ENCODE assay signal across 8 mouse cellular contexts in the genomic region with DNA sequence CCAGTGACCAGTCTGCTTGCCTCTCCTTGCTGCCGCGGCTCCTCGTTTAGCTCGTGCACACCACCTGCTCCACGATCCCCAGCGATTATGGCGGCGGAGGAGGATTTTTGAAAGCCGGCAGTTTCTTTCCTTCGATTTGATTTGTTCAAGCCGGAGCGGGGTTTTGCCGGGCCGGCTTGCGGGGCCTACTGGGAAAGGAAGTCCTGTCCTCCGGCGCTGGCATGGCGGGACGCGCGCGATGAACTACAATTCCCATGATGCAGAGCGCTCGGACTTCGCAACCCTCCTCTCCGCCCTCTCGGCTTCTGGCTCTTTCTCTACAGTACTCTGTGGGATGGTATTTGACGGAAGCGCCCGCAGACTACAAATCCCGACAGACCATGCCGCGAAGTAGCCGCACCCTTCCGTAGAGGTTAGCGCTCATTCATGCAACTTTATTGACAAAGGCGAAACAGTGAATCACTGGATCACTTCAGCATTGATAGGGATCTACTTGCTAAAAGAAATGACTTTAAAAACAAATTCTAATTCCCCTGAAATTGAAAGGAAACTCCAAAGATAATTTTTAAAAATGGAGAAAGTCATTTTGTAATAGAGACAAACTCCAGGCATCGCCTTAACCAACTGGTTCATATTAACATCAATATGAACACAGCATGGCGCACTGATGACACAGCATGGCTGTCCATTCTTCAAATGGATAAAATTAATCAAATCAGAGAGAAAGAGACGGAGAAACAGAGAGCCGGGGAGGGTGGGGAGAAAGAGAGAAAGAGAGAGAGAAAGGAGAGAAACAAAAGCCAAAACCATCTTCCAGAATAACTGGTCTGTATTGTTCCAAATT. TPM values are rescaled to one million over a fixed set of nuclear protein-coding genes. Genes with fewer than 3 reads are reported as not detected.
DNase-seq lines count a peak whose midpoint lies in the region; ATAC-seq and TF ChIP-seq lines count a peak whose summit lies in the region.

No protein-coding gene starts in this region.

- peaks cover 42% of the 10 kb centered on the region for H3K79me2 ChIP-seq in MEL (ENCODE audit: control insufficient read depth, insufficient read depth, low read length, poor library complexity)

- WGBS in cerebellum, adult 2 months, result 4% methylated on average over 41 of the region's 41 CpGs
- WGBS in forebrain, postnatal 0 days, result 4% methylated on average over 41 of the region's 41 CpGs
- WGBS in lung, embryonic 15.5 days, result 5% methylated on average over 41 of the region's 41 CpGs

- TF ChIP-seq RAD21 in MEL (IDR thresholded peaks at IDR 0.05; ENCODE audit: low read depth, low read length), result no peak

- peak in 1 of 2 experiments; percentile 93; a peak in 2 of 4 replicates for TF ChIP-seq POLR2A in MEL (IDR thresholded peaks at IDR 0.05; ENCODE audit: control insufficient read depth in 1 of 2, insufficient read depth in 1 of 2, low read depth in 1 of 2, low read length in 2 of 2, poor library complexity in 1 of 2)
- TF ChIP-seq POLR2A in cerebellum, adult 2 months (IDR thresholded peaks at IDR 0.05; ENCODE audit: borderline replicate concordance, insufficient read depth, low read length), result peak; percentile 55; the same call in 1 of the 2 replicates

- peaks cover 0 to 3% of the 10 kb centered on the region in 2 experiments; a peak in 1 of 4 replicates for H3K4me1 ChIP-seq in MEL (ENCODE audit: control insufficient read depth in 1 of 2, insufficient read depth in 2 of 2, low read length in 2 of 2)
- H3K4me1 ChIP-seq in cerebellum, adult 2 months (ENCODE audit: control insufficient read depth, insufficient read depth, low read length), result no peaks in the 10 kb centered on the region
- H3K4me1 ChIP-seq in forebrain, postnatal 0 days (ENCODE audit: insufficient read depth), result peaks cover 10% of the 10 kb centered on the region
- H3K4me1 ChIP-seq in lung, embryonic 15.5 days, result peaks cover 16% of the 10 kb centered on the region

- H3K27me3 ChIP-seq in MEL (ENCODE audit: control insufficient read depth in 1 of 2, insufficient read depth in 2 of 2, low read length in 2 of 2), result no peaks in the 10 kb centered on the region
- no peaks in the 10 kb centered on the region for H3K27me3 ChIP-seq in cerebellum, adult 2 months (ENCODE audit: control insufficient read depth, insufficient read depth, low read length)
- H3K27me3 ChIP-seq in forebrain, postnatal 0 days (ENCODE audit: insufficient read depth, low read length), result no peaks in the 10 kb centered on the region
- no peaks in the 10 kb centered on the region for H3K27me3 ChIP-seq in lung, embryonic 15.5 days

- peak in 1 of 2 experiments; percentile 38; a peak in 1 of 4 replicates for TF ChIP-seq EP300 in MEL (IDR thresholded peaks at IDR 0.05; ENCODE audit: low read depth in 1 of 2, low read length in 2 of 2)

- H3K9ac ChIP-seq in MEL (ENCODE audit: control insufficient read depth, low read depth, low read length, poor library complexity, severe bottlenecking), result peak overlapping the region; percentile 86
- peak overlapping the region; percentile 75 for H3K9ac ChIP-seq in forebrain, postnatal 0 days
- peak overlapping the region; percentile 86 for H3K9ac ChIP-seq in lung, embryonic 15.5 days

- TF ChIP-seq CTCF in MEL (IDR thresholded peaks at IDR 0.05 in 2 of 3, conservative IDR thresholded peaks at IDR 0.05 in 1 of 3; ENCODE audit: control insufficient read depth in 1 of 3, insufficient read depth in 1 of 3, low read depth in 2 of 3, low read length in 3 of 3, poor library complexity in 1 of 3, severe bottlenecking in 1 of 3), result no peak
- no peak for TF ChIP-seq CTCF in cerebellum, adult 2 months (IDR thresholded peaks at IDR 0.05; ENCODE audit: borderline replicate concordance, insufficient read depth, low read depth, low read length)
- no peak for TF ChIP-seq CTCF in forebrain, postnatal 0 days (IDR thresholded peaks at IDR 0.05; ENCODE audit: low read depth)

- peak overlapping the region; percentile 65 to 83 for H3K4me3 ChIP-seq in MEL (ENCODE audit: control insufficient read depth in 1 of 2, insufficient read depth in 1 of 2, low read depth in 2 of 2, low read length in 2 of 2)
- peak overlapping the region; percentile 83 for H3K4me3 ChIP-seq in cerebellum, adult 2 months (replicated peaks; ENCODE audit: insufficient read depth, low read depth, low read length)
- peak overlapping the region; percentile 93 for H3K4me3 ChIP-seq in forebrain, postnatal 0 days (ENCODE audit: low read depth, low read length)
- H3K4me3 ChIP-seq in lung, embryonic 15.5 days, result peak overlapping the region; percentile 68

- H3K27ac ChIP-seq in MEL (ENCODE audit: control insufficient read depth, low read depth, low read length), result peak overlapping the region; percentile 63
- H3K27ac ChIP-seq in cerebellum, adult 2 months (ENCODE audit: insufficient read depth, low read length), result 0 out of 2 replicates have a peak overlapping the region, but pooled peaks have one; percentile 16
- H3K27ac ChIP-seq in forebrain, postnatal 0 days (ENCODE audit: low read depth, low read length), result peak overlapping the region; percentile 73; the same call in 1 of the 2 replicates
- H3K27ac ChIP-seq in lung, embryonic 15.5 days, result peak overlapping the region; percentile 68

- ATAC-seq in forebrain, postnatal 0 days, result peak; percentile 99
- peak; percentile 99 for ATAC-seq in lung, embryonic 15.5 days (ENCODE audit: borderline replicate concordance, extremely low read depth, low FRiP score, low TSS enrichment)

- DNase-seq in MEL (ENCODE audit: low read depth, low spot score), result peak; percentile 99
- peak; percentile 98 to 100 for DNase-seq in cerebellum, adult 2 months
- DNase-seq in forebrain, postnatal 0 days, result peak; percentile 99
- peak; percentile 97 for DNase-seq in heart, postnatal 4 days
- DNase-seq in layer of hippocampus, adult 8-10 months (ENCODE audit: low spot score in 2 of 2), result peak; percentile 99
- peak; percentile 98 for DNase-seq in ovary, adult 18-20 months (ENCODE audit: low spot score)
- peak; percentile 99 for DNase-seq in thymus, postnatal 0 days (ENCODE audit: low spot score)

- H3K9me3 ChIP-seq in MEL (replicated peaks; ENCODE audit: insufficient read depth, low read length), result no peaks in the 10 kb centered on the region
- no peaks in the 10 kb centered on the region for H3K9me3 ChIP-seq in forebrain, postnatal 0 days (ENCODE audit: low read length)
- H3K9me3 ChIP-seq in lung, embryonic 15.5 days, result no peaks in the 10 kb centered on the region

- H3K36me3 ChIP-seq in MEL (ENCODE audit: control insufficient read depth in 1 of 2, insufficient read depth in 2 of 2, low read length in 2 of 2), result peaks cover 11 to 22% of the 10 kb centered on the region in 2 experiments
- H3K36me3 ChIP-seq in forebrain, postnatal 0 days (ENCODE audit: insufficient read depth), result 0 out of 2 replicates have a peak, but pooled peaks cover 2% of the 10 kb centered on the region
- 0 out of 2 replicates have a peak, but pooled peaks cover 3% of the 10 kb centered on the region for H3K36me3 ChIP-seq in lung, embryonic 15.5 days

- H3K4me2 ChIP-seq in forebrain, postnatal 0 days (ENCODE audit: low read depth), result peak overlapping the region; percentile 91
- peak overlapping the region; percentile 80 for H3K4me2 ChIP-seq in lung, embryonic 15.5 days

TF ChIP-seq in MEL, 35 proteins besides CTCF, POLR2A, EP300 and RAD21 (continues in another document):
- no peak for TF ChIP-seq MAFK (IDR thresholded peaks at IDR 0.05; ENCODE audit: borderline replicate concordance, low read depth, low read length)
- TF ChIP-seq RCOR1 (IDR thresholded peaks at IDR 0.05; ENCODE audit: low read depth, low read length), result no peak
- TF ChIP-seq HCFC1 (IDR thresholded peaks at IDR 0.05; ENCODE audit: low read depth, low read length), result peak; percentile 100
- peak; percentile 88 for TF ChIP-seq MXI1 (IDR thresholded peaks at IDR 0.05; ENCODE audit: low read depth, low read length)

RNA-seq across cellular contexts. Expression of a gene that starts 14.8 kb away (rescaled TPM):
- 16.9 and 18.2 TPM in 2 replicates for total RNA-seq in MEL (2012; rRNA removed)
- polyA plus RNA-seq in MEL (2012; ENCODE audit: insufficient read depth in 1 of 2, insufficient read length in 2 of 2, low read depth in 1 of 2, low replicate concordance in 2 of 2, missing spikeins in 1 of 2), result 100 to 1,000 TPM in 1 of 2 experiments, 10 to 100 TPM in 1; 41.5 to 108 TPM
- 67.0 and 72.1 TPM in 2 replicates for polyA plus RNA-seq in cerebellum, adult 2 months (2012; rRNA removed)
- total RNA-seq in forebrain, postnatal 0 days (2014; rRNA removed), result 121 and 131 TPM in 2 replicates
- 38.6 and 41.3 TPM in 2 replicates for polyA plus RNA-seq in forebrain, postnatal 0 days (2015; fragmentation: Nextera tagmentation; extraction: Ambion mirVana)
- total RNA-seq in heart, postnatal 4 days (2021), result 10 to 100 TPM; 78.6 to 88.9 TPM
- 100 to 1,000 TPM; 123 to 147 (median 135) TPM for total RNA-seq in layer of hippocampus, adult 8-10 months (2022)
- 30.4 and 30.7 TPM in 2 replicates for polyA plus RNA-seq in lung, embryonic 15.5 days (2015; fragmentation: Nextera tagmentation; extraction: Ambion mirVana)
- polyA plus RNA-seq in thymus, postnatal 0 days (2015; fragmentation: Nextera tagmentation; extraction: Ambion mirVana), result 14.5 and 17.6 TPM in 2 replicates

RNA-seq across cellular contexts. Expression of a gene that starts 15.3 kb away (rescaled TPM):
- total RNA-seq in MEL (2012; rRNA removed), result 191 and 197 TPM in 2 replicates
- polyA plus RNA-seq in MEL (2012; ENCODE audit: insufficient read depth in 1 of 2, insufficient read length in 2 of 2, low read depth in 1 of 2, low replicate concordance in 2 of 2, missing spikeins in 1 of 2), result 100 to 1,000 TPM in 1 of 2 experiments, not detected in 1; 281 TPM
- 102 and 113 TPM in 2 replicates for polyA plus RNA-seq in cerebellum, adult 2 months (2012; rRNA removed)
- 146 and 163 TPM in 2 replicates for total RNA-seq in forebrain, postnatal 0 days (2014; rRNA removed)
- 107 and 133 TPM in 2 replicates for polyA plus RNA-seq in forebrain, postnatal 0 days (2015; fragmentation: Nextera tagmentation; extraction: Ambion mirVana)
- 10 to 100 TPM; 82.7 to 88.8 TPM for total RNA-seq in heart, postnatal 4 days (2021)
- total RNA-seq in layer of hippocampus, adult 8-10 months (2022), result 100 to 1,000 TPM; 157 to 176 (median 168) TPM
- polyA plus RNA-seq in lung, embryonic 15.5 days (2015; fragmentation: Nextera tagmentation; extraction: Ambion mirVana), result 100 and 111 TPM in 2 replicates
- polyA plus RNA-seq in thymus, postnatal 0 days (2015; fragmentation: Nextera tagmentation; extraction: Ambion mirVana), result 67.1 and 71.0 TPM in 2 replicates

RNA-seq across cellular contexts. Expression of a gene that starts 32.9 kb away (rescaled TPM):
- total RNA-seq in MEL (2012; rRNA removed), result 0.10 and 0.42 TPM in 2 replicates
- polyA plus RNA-seq in MEL (2012; ENCODE audit: insufficient read depth in 1 of 2, insufficient read length in 2 of 2, low read depth in 1 of 2, low replicate concordance in 2 of 2, missing spikeins in 1 of 2), result under 1 TPM in 1 of 2 experiments, not detected in 1; 0.72 TPM
- polyA plus RNA-seq in cerebellum, adult 2 months (2012; rRNA removed), result 16.6 and 17.4 TPM in 2 replicates
- total RNA-seq in forebrain, postnatal 0 days (2014; rRNA removed), result 31.9 and 35.3 TPM in 2 replicates
- polyA plus RNA-seq in forebrain, postnatal 0 days (2015; fragmentation: Nextera tagmentation; extraction: Ambion mirVana), result 49.2 and 52.8 TPM in 2 replicates
- total RNA-seq in heart, postnatal 4 days (2021), result 1 to 10 TPM in 1 of 2 experiments, under 1 TPM in 1; 0.76 to 1.5 TPM
- total RNA-seq in layer of hippocampus, adult 8-10 months (2022), result 10 to 100 TPM in 3 of 4 experiments, 1 to 10 TPM in 1; 9.9 to 14.4 (median 10.6) TPM
- polyA plus RNA-seq in lung, embryonic 15.5 days (2015; fragmentation: Nextera tagmentation; extraction: Ambion mirVana), result 5.7 and 5.8 TPM in 2 replicates
- 0.31 and 0.64 TPM in 2 replicates for polyA plus RNA-seq in thymus, postnatal 0 days (2015; fragmentation: Nextera tagmentation; extraction: Ambion mirVana)

Comparison
In these comparisons a context has a peak if more than half of its experiments do, and no peak if none do; other contexts are left out.
1. Peak in every context shown above with its lines: DNase-seq, ATAC-seq, H3K4me3 ChIP-seq and H3K27ac ChIP-seq.
2. H3K27ac ChIP-seq: peak in every context shown above with its lines; median percentile 73 in forebrain, postnatal 0 days; 68 in lung, embryonic 15.5 days; 63 in MEL; 16 in cerebellum, adult 2 months.